Mouse (Mus musculus): ENCODE results near the gene Lmln.
"Not testable (repeated sequence)": the region's sequence is repeated elsewhere in the genome, so short reads cannot be mapped to it uniquely, and the experiment has no call there.

Gene Lmln

DNA sequence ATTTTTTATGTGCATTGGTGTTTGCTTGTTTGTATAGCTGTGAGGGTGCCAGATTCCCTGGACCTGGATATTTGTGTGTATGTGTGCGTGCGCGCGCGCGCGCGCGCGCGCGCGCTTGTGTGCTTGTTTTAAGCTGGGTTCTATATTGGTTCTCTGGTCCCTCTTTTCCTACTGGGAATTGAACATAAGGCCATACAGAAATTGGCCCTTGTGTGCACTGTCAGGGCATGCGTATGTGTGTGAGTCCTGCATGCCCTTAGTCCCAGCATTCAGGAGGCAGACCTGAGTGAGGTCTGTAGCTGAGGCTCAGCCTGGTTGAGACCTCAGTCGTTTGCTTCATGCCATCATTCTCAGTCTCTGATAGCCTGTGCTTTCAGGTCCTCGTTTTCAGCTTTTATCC lies 4.3 kb upstream of the Lmln start:
- DNase-seq (ENCODE audit: low read depth, low spot score) = peak; percentile 30

DNA sequence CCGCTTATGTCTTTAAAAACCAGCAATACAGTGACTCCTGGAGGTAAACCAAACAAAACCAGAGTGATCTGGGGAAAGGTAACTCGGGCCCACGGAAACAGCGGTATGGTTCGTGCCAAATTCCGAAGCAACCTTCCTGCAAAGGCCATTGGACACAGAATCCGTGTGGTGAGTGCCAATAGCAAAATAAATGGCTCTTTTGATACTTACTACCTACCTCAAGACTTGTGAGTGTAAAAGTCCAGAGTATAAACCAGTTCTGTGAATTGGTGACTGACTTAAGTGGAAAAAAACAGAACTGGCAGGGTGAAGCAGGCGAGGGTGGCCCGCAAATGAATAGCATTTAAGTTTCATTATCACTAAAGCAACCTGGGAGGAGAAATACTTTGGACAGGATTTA lies 3.7 kb upstream of the Lmln start:
- not testable (repeated sequence) for DNase-seq (ENCODE audit: low read depth, low spot score)

DNA sequence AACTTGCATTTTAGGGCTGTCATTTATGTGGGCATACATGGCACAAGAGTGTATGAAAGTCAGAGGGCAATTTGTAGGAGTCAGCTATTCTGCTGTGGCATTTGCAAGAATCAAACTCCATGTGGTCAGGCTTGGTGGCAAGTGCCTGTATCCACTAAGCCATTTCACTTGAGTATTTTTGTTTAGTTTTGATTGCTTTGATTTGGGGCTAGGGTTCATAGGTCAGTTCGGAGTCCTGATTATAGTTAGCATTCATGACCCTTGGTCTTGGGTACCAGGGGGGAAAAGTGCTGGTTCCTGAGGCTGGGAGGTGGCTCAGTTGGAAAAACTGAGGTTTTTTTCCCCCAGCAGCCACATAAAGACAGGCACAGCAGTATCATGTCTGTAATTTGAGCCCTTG lies 2.9 kb upstream of the Lmln start:
- no peak for DNase-seq (ENCODE audit: low read depth, low spot score)

DNA sequence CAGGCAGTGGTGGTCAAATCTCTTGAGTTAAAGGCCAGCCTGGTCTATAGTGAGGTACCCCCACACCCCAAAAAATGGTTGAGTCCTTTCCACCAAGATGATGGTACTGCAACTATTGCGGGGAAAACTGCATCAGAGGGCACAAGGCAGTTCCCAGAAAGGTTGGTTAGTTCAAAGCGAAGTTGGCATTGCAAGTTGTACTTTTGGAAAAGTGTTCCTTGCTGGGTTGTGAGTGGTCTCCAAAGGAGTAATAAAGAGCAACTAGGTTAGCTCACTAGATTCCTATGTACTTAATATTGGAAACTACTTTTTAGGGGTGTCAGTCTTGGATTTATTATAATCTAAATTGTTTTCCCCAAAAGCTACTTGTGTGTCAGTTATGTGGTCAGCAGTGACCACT lies 1.4 kb upstream of the Lmln start:
- DNase-seq (ENCODE audit: low read depth, low spot score) = peak; percentile 32

- no peak for DNase-seq (ENCODE audit: low read depth, low spot score)
Observed at GRCm38 (mm10) chr16:33061400-33061799, 921 bp upstream of the Lmln start.

GRCm38 (mm10) chr16:33062682-33063131 lies 386 bp downstream of the Lmln start:
- DNase-seq (ENCODE audit: low read depth, low spot score) = peak; percentile 73

DNA sequence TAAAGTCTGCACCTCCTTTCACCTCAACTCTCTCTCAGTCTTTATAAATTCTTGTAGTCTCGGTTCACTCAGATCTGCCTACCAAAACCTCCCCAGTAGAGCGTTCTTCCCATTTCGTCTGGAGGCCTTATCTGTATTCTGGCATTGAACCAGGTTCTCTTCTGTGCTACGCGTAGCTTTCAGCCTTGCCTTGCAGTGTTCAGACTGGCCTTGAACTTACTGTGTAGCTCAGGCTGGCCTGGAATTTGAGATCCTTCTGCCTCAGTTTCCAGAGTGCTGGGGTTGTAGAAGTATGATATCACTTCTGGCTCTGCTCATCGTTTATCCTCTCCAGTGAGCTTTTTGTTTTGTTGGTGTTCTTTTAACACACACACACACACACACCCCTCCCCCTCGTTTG lies 946 bp downstream of the Lmln start:
- no peak for DNase-seq (ENCODE audit: low read depth, low spot score)

DNA sequence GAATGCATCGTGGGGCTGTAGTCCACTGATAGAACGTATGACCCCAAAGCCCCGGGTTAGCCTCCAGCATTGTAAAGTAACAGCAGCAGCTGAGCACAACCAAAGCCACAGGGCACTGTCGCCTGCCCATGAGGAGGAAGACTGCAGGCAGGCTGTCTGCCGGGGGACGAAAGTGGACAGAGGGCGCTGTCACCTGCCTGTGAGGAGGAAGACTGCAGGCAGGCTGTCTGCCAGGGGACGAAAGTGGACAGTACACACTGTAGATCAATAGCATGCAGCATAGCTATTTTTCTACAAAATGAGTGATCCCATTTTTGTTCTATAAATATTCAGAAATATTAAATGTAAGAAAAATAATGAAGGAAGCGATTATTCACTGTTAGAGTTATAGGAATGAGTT lies 2.3 kb downstream of the Lmln start:
- no peak for DNase-seq (ENCODE audit: low read depth, low spot score)

GRCm38 (mm10) chr16:33070928-33071327 lies 8.6 kb downstream of the Lmln start:
- DNase-seq (ENCODE audit: low read depth, low spot score) = peak; percentile 62

DNA sequence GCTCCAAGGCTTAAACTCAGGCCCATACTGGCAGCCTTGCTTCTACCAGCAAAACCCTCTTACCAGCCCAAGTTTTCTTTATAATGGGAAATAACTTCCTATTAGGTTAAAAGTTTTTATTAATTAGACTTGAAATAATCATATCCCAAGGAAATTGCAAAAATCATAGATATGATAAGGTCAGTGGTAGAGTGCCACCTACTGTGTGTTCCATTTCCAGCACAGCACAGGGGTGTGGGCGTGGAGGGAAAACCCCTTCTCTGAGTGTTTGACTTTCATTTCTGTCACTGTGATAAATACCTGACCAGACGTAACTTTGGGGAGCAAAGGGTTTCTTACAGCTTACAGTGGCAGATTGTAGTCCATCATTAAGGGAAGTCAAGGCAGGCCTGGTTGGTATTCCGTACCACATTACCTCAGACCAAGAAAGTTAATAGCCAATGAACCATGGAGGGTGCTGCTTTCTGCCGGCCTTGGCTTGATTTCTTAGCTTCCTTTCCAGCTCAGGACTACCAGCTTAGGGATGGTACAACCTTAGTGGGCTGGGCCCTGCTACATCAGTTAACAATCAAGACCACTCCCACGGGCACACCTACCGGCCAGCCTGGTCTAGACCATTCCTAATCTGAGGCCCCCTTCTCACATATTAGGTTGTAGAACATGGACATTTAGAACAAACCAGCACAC lies 10.7 kb downstream of the Lmln start:
- DNase-seq (ENCODE audit: low read depth, low spot score) = no peak

- DNase-seq (ENCODE audit: low read depth, low spot score) = no peak
Observed at GRCm38 (mm10) chr16:33074967-33075366, 12.6 kb downstream of the Lmln start.

DNA sequence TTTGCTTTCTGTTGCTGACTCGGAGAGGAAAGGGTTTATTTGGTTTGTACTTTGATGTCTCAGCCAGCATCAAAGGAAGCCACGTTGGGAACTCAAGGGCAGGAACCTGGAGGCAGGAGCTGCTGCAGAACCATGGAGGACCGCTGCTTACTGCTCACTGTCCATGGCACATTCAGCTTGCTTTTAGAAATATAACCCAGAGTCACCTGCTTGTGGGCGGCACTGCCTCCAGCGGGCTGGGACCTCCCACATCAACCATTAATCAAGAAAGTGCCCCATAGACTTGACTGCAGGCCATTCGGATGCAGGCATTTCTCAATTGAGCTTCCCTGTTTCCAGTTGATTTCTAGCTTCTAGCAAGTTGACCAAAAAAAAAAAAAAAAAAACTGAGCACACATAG lies 13.8 kb downstream of the Lmln start:
- no peak for DNase-seq (ENCODE audit: low read depth, low spot score)

DNA sequence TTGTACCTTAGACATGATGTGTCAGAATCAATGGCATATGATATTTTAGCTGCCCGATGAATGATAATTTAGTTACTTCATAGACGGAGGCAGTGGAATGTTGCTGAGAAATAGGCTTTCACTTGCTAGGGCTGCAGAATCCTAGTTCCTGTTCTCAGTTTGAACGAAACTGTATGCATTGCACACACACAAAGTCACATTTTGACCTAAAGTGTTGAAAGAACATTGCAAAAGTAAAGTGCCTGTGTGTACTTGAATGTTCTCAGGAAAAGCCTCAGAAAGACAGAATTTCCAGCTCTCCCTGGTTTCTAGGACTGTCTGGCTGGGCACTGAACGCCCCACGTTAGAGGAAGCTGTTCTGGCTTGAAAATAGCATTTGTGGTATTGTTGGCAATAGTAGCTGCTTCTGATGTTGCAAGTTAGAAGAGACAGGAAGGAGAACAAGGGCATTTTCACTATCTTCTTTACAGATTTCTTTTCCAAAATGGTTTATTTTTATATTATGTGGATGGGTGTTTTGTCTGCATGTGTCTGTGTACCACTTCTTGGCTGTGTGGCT lies 14.8 kb downstream of the Lmln start:
- DNase-seq (ENCODE audit: low read depth, low spot score) = no peak

GRCm38 (mm10) chr16:33080063-33080462 lies 17.7 kb downstream of the Lmln start:
- DNase-seq (ENCODE audit: low read depth, low spot score) = no peak

GRCm38 (mm10) chr16:33082951-33083350 lies 20.6 kb downstream of the Lmln start:
- no peak for DNase-seq (ENCODE audit: low read depth, low spot score)

GRCm38 (mm10) chr16:33083996-33084395 lies 21.7 kb downstream of the Lmln start:
- DNase-seq (ENCODE audit: low read depth, low spot score) = no peak

- DNase-seq (ENCODE audit: low read depth, low spot score) = no peak
Observed at GRCm38 (mm10) chr16:33085666-33086065, 23.3 kb downstream of the Lmln start.

- no peak for DNase-seq (ENCODE audit: low read depth, low spot score)
Observed at GRCm38 (mm10) chr16:33113726-33114125, 51.4 kb downstream of the Lmln start.

DNA sequence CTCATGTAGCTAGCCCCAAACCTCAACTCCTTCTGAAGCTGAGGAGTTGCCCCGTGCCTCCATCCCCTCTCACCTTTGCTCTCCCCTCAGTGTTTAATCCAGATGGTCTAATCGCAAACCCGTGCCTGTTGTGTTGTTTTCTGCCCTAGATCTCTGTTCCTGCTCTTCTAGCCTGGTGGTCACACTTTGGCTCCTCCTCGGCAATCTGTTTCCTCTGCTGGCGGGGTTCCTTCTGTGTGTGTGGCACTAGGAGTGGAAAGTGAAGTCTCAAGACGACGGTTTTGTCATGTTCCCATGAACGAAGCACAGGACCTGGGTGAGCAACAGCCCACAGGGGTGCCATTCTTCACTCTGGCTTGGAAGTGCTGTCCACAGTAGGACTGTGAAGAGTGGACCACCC lies 61.1 kb downstream of the Lmln start:
- peak; percentile 11 for DNase-seq (ENCODE audit: low read depth, low spot score)

- DNase-seq (ENCODE audit: low read depth, low spot score) = peak; percentile 17
Observed at GRCm38 (mm10) chr16:33123938-33124820, 61.9 kb downstream of the Lmln start.

GRCm38 (mm10) chr16:33127052-33127451 lies 64.7 kb downstream of the Lmln start:
- no peak for DNase-seq (ENCODE audit: low read depth, low spot score)

- no peak for DNase-seq (ENCODE audit: low read depth, low spot score)
Observed at GRCm38 (mm10) chr16:33130731-33131130, 68.4 kb downstream of the Lmln start.

DNA sequence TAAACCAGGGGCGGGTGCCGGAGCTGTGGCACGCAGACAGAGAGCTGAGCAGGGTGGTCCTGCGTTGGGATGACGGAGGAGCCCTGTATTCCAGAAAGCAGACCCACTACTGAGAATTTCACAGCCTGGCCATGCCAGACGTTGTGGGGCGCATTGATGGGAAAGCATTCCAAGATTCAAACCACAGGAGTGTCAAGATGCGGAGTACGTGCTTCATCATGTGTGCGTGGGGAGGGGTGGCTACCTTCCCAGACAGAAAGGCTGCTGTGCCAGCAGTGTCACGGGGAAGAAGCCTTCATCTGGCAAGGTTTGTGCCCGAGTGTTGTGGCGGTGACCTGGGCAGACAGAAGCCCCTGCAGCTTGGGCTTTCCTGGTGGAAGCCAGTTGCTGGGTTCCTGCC lies 70.9 kb downstream of the Lmln start:
- no peak for DNase-seq (ENCODE audit: low read depth, low spot score)

All from R1 (cell line).